Mouse (Mus musculus) intestine, embryonic 16.5 days (tissue): ENCODE measurements around the gene Stmn1. TPM values are rescaled to one million over a fixed set of nuclear protein-coding genes. Genes with fewer than 3 reads are reported as not detected.

ENCODE experiments used
- ATAC-seq: fragments of 200-750 bp; cut with Nextera tagmentation; 2 replicates; pipeline ENCODE4 v1.8.0; 2017; ENCODE audit warnings: moderate TSS enrichment, moderate library complexity
- H3K27ac ChIP-seq: fragments of 300-500 bp; sonication (generic); 2 replicates; pipeline ENCODE4 v1.5.1; 2014; ENCODE audit warnings: mild to moderate bottlenecking, low read length
- H3K27me3 ChIP-seq: fragments of 300-500 bp; sonication (generic); replicated peaks from 2 replicates; pipeline ENCODE4 v1.6.1; 2014; ENCODE audit warnings: low read length, control low read depth, mixed read lengths; ENCODE audit not compliant: control insufficient read depth, insufficient read depth
- H3K36me3 ChIP-seq: fragments of 300-500 bp; sonication (generic); 2 replicates; pipeline ENCODE4 v1.6.1; 2014; ENCODE audit warnings: low read length, control low read depth; ENCODE audit not compliant: control insufficient read depth, insufficient read depth
- H3K4me1 ChIP-seq: fragments of 300-500 bp; sonication (generic); 2 replicates; pipeline ENCODE4 v1.6.1; 2014; ENCODE audit warnings: low read length, control low read depth, mixed read lengths; ENCODE audit not compliant: control insufficient read depth, insufficient read depth
- H3K4me2 ChIP-seq: fragments of 300-500 bp; sonication (generic); 2 replicates; pipeline ENCODE4 v1.6.1; 2014; ENCODE audit warnings: low read depth, low read length, control low read depth
- H3K4me3 ChIP-seq: fragments of 300-500 bp; sonication (generic); 2 replicates; pipeline ENCODE4 v1.5.1; 2014; ENCODE audit warnings: mild to moderate bottlenecking, low read length
- H3K9ac ChIP-seq: fragments of 300-500 bp; sonication (generic); 2 replicates; pipeline ENCODE4 v1.6.1; 2014; ENCODE audit warnings: low read depth, low read length
- H3K9me3 ChIP-seq: fragments of 300-500 bp; sonication (generic); 2 replicates; pipeline ENCODE4 v1.6.1; 2016; ENCODE audit warnings: low read length, control low read depth; ENCODE audit not compliant: control insufficient read depth
- WGBS: fragments of 180-500 bp; shearing (Covaris S2); extraction: QIAGEN DNeasy Blood & Tissue Kit; methylation state at CpG from one replicate; pipeline ENCODE4 v1.1.7; 2014; 5-methylcytosine and 5-hydroxymethylcytosine counted together
- polyA plus RNA-seq: library from polyadenylated mRNA; unstranded; fragments of >200 nt; fragmentation: Nextera tagmentation; extraction: Ambion mirVana; gene quantifications from 2 replicates; pipeline ENCODE4 v1.2.1, GENCODE M21; 2015

Gene Stmn1
- polyA plus RNA-seq, 1 experiment from 2014 or later = 1,127 TPM

DNA sequence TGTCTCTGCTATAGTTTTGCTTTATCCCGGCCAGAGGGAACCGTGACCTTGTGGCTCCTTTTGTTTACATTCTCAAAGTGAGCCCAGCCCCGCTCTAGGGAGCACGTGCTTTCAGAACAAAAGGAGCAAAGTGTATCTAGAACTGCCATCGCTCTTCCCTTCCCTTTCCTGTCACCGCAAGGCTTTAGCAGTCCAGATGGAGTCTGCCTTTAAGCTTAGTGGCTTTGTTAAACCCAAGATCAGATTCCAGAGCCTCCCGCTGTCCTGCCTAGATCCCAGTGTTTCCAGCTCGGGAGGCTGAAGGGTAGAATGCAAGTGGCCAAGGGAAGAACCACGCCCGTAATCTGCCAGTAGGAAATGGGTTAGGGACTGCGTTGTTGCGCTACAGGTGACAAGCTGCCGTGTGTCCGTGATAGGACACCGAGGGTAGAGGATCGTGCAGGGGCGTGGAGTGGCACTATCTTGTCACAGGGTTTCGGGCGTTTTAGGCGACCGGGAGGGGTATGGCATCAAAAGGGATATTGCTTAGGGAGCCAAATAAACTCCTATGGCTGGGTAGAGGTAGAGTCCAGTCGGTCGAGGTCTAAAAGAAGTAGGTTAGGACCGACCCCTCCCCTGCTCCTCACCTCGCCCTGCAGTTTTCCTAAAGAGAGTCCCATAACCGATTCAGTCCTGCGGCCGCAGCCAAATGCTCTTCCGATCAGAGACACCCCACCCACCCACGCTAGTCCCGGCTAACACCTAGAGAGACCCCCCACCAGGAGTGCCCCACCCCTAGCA, 495 bp upstream of the Stmn1 start:
- Histone ChIP-seq H3K9me3 (no peaks in the 10 kb centered on the region), H3K4me3 (peak overlapping the region; percentile 94), H3K27ac (peak overlapping the region; percentile 68), H3K9ac (peak overlapping the region; percentile 89), H3K4me1 (peaks cover 5% of the 10 kb centered on the region; the same call in 1 of the 2 replicates), H3K4me2 (peak overlapping the region; percentile 97), H3K27me3 (no peaks in the 10 kb centered on the region), H3K36me3 (peaks cover 8% of the 10 kb centered on the region)
- WGBS = 0% methylated on average over 31 of the region's 31 CpGs
- ATAC-seq = peak; percentile 26

DNA sequence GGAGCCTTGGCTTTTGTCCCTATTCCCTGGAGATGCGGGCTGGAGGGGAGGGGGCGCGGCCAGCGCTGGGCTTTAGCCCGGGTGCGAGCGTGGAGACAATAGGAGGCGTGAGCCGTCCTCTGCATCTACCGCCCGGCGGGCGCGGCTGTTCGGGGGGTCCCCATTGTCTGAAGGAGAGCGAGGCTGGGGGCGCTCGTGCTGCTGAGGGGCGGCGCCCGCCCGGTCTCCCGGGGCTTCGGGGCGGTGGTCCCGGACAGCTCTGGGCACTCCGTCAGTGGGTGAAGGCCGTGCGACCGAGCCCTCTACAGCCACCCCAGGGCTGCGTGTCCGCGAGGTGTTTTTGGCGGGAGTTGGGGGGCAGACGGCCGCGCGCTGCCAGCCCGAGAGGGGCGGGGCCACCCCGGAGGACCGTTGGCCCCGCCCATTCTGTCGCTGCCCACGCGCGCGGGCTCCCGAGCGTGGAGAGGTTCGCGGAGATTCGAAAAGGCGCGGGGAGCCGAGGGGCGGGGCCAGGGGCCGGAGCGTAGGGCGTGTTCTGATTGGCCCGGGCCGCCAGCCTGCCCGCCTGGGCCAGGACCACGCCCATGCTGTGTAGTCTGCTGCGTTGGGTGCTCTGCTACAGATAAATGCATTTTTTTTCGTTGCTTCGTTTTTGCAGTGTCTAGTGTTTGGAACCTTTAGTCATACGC, 602 bp downstream of the Stmn1 start:
- peak overlapping the region; percentile 89 for H3K9ac ChIP-seq
- H3K4me2 ChIP-seq = peak overlapping the region; percentile 97
- no peaks in the 10 kb centered on the region for H3K27me3 ChIP-seq
- ATAC-seq = peak; percentile 88
- H3K36me3 ChIP-seq = peaks cover 12% of the 10 kb centered on the region
- H3K27ac ChIP-seq = peak overlapping the region; percentile 91
- H3K4me3 ChIP-seq = peak overlapping the region; percentile 94
- no peaks in the 10 kb centered on the region for H3K9me3 ChIP-seq
- WGBS = under 1% methylated on average over 66 of the region's 68 CpGs
- H3K4me1 ChIP-seq = peaks cover 5% of the 10 kb centered on the region; the same call in 1 of the 2 replicates

GRCm38 (mm10) chr4:134469341-134469796, 1.2 kb downstream of the Stmn1 start:
- Histone ChIP-seq H3K36me3 (peaks cover 16% of the 10 kb centered on the region), H3K4me2 (peak overlapping the region; percentile 97), H3K27me3 (no peaks in the 10 kb centered on the region), H3K27ac (peak overlapping the region; percentile 41; the same call in 1 of the 2 replicates), H3K4me1 (peaks cover 5% of the 10 kb centered on the region; the same call in 1 of the 2 replicates), H3K4me3 (peak overlapping the region; percentile 94), H3K9me3 (no peaks in the 10 kb centered on the region), H3K9ac (peak overlapping the region; percentile 89)
- ATAC-seq = peak; percentile 19; the same call in 1 of the 2 replicates
- WGBS = 14% methylated on average over 6 of the region's 6 CpGs

DNA sequence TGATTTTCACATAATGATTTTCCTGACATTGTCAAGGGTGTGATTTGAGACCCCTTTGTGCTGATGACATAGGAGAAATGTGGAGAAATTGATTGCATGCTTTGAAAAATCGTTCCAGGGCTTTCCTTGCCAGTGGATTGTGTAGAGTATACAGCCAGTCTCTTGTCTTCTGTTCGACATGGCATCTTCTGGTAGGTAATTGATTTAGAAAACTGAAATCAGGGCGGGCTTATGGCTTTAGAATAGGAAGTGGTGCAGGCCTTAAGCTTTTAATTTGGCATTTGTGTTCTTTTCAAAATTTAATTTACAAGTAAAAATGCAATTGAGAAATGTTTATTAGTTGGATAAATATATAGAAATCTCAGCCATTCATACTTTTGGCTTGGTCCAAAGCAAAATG, 1.9 kb downstream of the Stmn1 start:
- Histone ChIP-seq H3K4me2 (peak overlapping the region; percentile 97), H3K36me3 (peaks cover 17% of the 10 kb centered on the region), H3K4me1 (peaks cover 5% of the 10 kb centered on the region; the same call in 1 of the 2 replicates), H3K9me3 (no peaks in the 10 kb centered on the region), H3K27ac (no peak overlapping the region), H3K9ac (peak overlapping the region; percentile 45; the same call in 1 of the 2 replicates), H3K27me3 (no peaks in the 10 kb centered on the region), H3K4me3 (peak overlapping the region; percentile 94)
- no peak for ATAC-seq
- 44% methylated on average over 3 of the region's 3 CpGs for WGBS

- Histone ChIP-seq H3K9ac (no peak overlapping the region), H3K36me3 (peaks cover 24% of the 10 kb centered on the region)
Measured at GRCm38 (mm10) chr4:134471469-134471868, 3.3 kb downstream of the Stmn1 start.

GRCm38 (mm10) chr4:134473764-134474163, 5.6 kb downstream of the Stmn1 start:
- no peak for ATAC-seq
- WGBS = 66% methylated on average over 4 of the region's 4 CpGs
- Histone ChIP-seq H3K4me3 (no peak overlapping the region), H3K9ac (no peak overlapping the region), H3K27ac (no peak overlapping the region), H3K36me3 (peaks cover 28% of the 10 kb centered on the region), H3K27me3 (no peaks in the 10 kb centered on the region), H3K4me1 (0 out of 2 replicates have a peak, but pooled peaks cover 3% of the 10 kb centered on the region), H3K9me3 (no peaks in the 10 kb centered on the region), H3K4me2 (no peak overlapping the region)

More at GRCm38 (mm10) chr4:134471469-134471868, 3.3 kb downstream of the Stmn1 start:
- no peak overlapping the region for H3K4me3 ChIP-seq
- H3K27me3 ChIP-seq = no peaks in the 10 kb centered on the region
- H3K27ac ChIP-seq = no peak overlapping the region
- no peak overlapping the region for H3K4me2 ChIP-seq
- no peak for ATAC-seq
- peaks cover 5% of the 10 kb centered on the region; the same call in 1 of the 2 replicates for H3K4me1 ChIP-seq
- no peaks in the 10 kb centered on the region for H3K9me3 ChIP-seq

DNA sequence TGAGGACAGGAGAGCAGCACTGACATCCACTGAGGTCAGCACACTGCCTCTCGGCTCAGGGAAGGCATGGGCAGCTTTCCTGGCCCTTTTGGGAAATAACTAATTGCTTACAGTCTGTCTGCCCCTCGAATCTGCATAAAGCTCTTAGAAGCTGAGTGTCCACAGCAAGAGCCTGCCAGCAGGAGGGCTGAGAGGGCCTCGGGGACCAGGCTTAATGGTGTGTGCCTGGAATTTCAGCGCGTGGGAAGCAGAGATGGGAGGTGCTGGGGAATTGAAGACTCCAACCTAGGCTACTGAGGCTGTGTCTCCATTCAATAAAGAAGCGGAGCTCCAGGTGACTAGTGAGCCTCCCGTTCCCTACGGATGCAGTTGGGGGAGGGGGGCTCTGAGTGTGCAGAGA, 6.1 kb downstream of the Stmn1 start:
- Histone ChIP-seq H3K4me3 (no peak overlapping the region), H3K4me1 (0 out of 2 replicates have a peak, but pooled peaks cover 3% of the 10 kb centered on the region), H3K9ac (no peak overlapping the region), H3K4me2 (no peak overlapping the region), H3K9me3 (no peaks in the 10 kb centered on the region), H3K27ac (peak overlapping the region; percentile 14; the same call in 1 of the 2 replicates), H3K36me3 (peaks cover 28% of the 10 kb centered on the region), H3K27me3 (no peaks in the 10 kb centered on the region)
- WGBS = 65% methylated on average over 8 of the region's 8 CpGs
- ATAC-seq = no peak

GRCm38 (mm10) chr4:134476899-134477298, 8.8 kb downstream of the Stmn1 start:
- H3K27me3 ChIP-seq = no peaks in the 10 kb centered on the region
- H3K9me3 ChIP-seq = no peaks in the 10 kb centered on the region
- 89% methylated on average over 8 of the region's 8 CpGs for WGBS
- peaks cover 21% of the 10 kb centered on the region for H3K36me3 ChIP-seq
- no peak overlapping the region for H3K4me2 ChIP-seq
- no peak overlapping the region for H3K4me3 ChIP-seq
- no peak overlapping the region for H3K9ac ChIP-seq
- H3K4me1 ChIP-seq = no peaks in the 10 kb centered on the region
- no peak for ATAC-seq
- no peak overlapping the region for H3K27ac ChIP-seq

DNA sequence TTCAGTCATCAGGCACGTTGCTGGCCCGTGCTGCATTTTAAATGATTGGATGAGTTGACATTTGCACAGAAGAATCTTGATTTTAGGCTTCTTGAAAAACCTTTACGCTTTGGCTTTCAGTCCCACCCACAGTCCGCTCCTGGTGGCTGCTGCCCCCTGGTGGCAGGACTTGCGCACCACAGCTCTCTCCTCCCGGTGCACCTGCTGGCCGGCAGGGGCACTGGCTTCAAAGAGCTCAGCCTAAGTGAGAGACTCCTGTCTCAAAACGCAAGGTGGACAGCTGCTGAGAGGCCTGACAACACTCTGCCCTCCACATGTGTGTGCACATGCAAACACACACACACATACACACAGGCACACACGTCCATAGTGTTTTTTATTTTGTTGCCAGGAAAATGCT, 9.9 kb downstream of the Stmn1 start:
- Histone ChIP-seq H3K4me3 (no peak overlapping the region), H3K27ac (no peak overlapping the region), H3K4me1 (no peaks in the 10 kb centered on the region), H3K9ac (no peak overlapping the region), H3K36me3 (peaks cover 17% of the 10 kb centered on the region), H3K4me2 (no peak overlapping the region), H3K27me3 (no peaks in the 10 kb centered on the region), H3K9me3 (no peaks in the 10 kb centered on the region)
- peak; percentile 72 for ATAC-seq
- 5% methylated on average over 9 of the region's 9 CpGs for WGBS
